Mouse (Mus musculus): ENCODE measurements around the gene St6galnac3. TPM values are rescaled to one million over a fixed set of nuclear protein-coding genes. Genes with fewer than 3 reads are reported as not detected.

St6galnac3 gene
- polyA plus RNA-seq, 1 experiment = 13.6 TPM

DNA sequence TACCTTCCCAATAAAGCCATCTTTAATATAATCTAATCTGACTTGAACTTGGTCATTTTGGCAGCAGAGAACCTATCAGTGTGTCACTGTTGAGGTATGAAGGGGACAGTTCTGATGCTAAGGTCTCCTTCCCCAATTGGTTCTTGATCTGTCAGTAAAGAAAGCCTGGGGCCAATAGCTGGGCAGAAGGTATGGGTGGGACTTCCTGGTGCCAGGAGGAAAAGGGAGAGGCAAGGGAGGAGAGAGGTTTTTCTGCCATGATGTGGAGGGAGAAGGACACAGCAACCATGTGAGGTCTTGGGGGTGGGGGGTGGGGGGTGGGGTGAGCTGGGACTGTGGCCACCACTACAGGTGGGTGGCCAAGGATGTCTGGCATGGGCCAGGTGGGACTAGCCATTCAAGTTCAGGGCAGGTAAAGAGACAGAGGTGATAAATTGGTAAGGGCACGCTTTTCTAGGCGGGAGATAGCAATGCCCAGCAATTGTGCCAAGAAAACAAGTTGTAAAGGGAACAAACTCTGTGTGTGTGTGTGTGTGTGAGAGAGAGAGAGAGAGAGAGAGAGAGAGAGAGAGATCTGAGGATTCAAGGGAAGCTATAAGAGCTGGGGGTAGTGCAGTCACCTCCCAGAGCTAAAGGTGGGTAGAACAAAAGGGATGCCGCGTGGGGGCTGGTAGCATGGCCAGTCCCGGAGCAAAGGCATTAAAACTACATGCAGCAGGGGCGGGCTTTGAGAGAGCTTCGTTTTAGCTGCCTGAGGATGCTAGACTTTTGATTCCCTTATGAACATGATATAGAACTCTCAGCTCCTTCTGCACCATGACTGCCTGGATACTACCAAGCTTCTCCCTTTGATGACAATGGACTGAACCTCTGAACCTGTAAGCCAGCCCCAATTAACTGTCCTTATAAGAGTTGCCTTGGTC is 271.6 kb downstream of the St6galnac3 start:
- TF ChIP-seq CTCF (IDR thresholded peaks at IDR 0.05; ENCODE audit: control insufficient read depth, insufficient read depth, low read length) (no peak), POLR2A (IDR thresholded peaks at IDR 0.05; ENCODE audit: borderline replicate concordance, control insufficient read depth, low read depth, low read length) (no peak)
- no peak overlapping the region for H3K4me3 ChIP-seq (replicated peaks; ENCODE audit: control insufficient read depth, low read depth, low read length)
- WGBS = 86% methylated on average over 7 of the region's 7 CpGs
- no peaks in the 10 kb centered on the region for H3K4me1 ChIP-seq (ENCODE audit: control insufficient read depth, insufficient read depth, low read length)
- H3K27ac ChIP-seq (ENCODE audit: control insufficient read depth, insufficient read depth, low read depth, low read length, poor library complexity) = no peak overlapping the region

DNA sequence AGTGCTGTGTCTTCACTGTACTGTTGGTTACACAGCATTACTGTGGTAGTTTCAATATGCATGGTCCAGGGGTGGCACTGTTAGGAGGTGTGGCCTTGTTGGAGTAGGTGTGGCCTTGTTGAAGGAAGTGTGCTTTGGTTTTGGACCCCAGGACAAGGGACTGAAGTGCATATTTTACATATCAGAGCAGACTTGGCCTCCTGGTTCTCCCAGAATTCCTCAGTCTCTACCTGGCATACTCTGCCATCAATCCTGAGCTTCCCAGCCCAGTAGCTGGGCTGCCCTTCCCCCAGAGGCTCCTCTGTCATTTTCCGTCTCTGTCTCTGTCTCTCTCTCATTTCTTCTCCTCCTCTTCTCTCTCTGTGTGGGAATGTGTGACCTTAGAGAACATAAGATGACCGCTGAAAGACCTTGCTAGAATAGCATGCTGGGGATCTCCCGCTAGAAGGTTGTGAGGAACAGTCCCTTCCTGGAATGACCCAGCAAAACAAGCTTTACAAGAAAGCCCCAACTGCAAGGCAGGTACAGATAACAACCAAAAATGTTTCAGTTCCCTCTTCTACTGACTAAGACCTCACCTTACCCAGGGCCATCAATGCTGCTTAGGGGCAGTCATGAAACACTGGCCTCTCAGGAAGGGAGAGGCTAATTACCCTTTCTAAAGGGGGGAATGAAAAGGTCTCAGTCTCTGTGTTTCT is 272.5 kb downstream of the St6galnac3 start:
- TF ChIP-seq CTCF (IDR thresholded peaks at IDR 0.05; ENCODE audit: control insufficient read depth, insufficient read depth, low read length) (no peak), POLR2A (IDR thresholded peaks at IDR 0.05; ENCODE audit: borderline replicate concordance, control insufficient read depth, low read depth, low read length) (no peak)
- H3K4me3 ChIP-seq (replicated peaks; ENCODE audit: control insufficient read depth, low read depth, low read length) = no peak overlapping the region
- H3K27ac ChIP-seq (ENCODE audit: control insufficient read depth, insufficient read depth, low read depth, low read length, poor library complexity) = no peak overlapping the region
- no peaks in the 10 kb centered on the region for H3K4me1 ChIP-seq (ENCODE audit: control insufficient read depth, insufficient read depth, low read length)
- 59% methylated on average over 3 of the region's 3 CpGs for WGBS

DNA sequence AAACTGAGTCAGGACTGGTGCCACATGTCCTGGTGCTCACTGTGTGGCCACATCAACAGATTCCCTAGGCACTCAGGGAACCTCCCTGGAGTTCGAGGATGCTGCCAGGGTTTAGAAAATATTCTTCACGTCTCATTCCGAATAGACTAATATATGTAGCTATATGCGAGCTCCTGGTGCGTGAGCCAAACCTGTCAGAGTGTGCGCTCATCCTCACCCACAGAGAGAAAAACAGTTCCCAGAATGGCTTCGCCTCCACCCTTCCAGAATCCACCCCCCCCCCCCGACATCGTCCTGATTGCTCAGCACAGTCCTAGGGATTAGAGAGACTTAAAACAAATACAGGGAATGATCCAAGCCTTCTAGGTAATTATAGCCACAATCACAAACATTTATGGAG is 283.6 kb downstream of the St6galnac3 start:
- H3K4me3 ChIP-seq (replicated peaks; ENCODE audit: control insufficient read depth, low read depth, low read length) = no peak overlapping the region
- no peak overlapping the region for H3K27ac ChIP-seq (ENCODE audit: control insufficient read depth, insufficient read depth, low read depth, low read length, poor library complexity)
- TF ChIP-seq CTCF (IDR thresholded peaks at IDR 0.05; ENCODE audit: control insufficient read depth, insufficient read depth, low read length) = no peak
- no peak for TF ChIP-seq POLR2A (IDR thresholded peaks at IDR 0.05; ENCODE audit: borderline replicate concordance, control insufficient read depth, low read depth, low read length)
- WGBS = 89% methylated on average over 9 of the region's 9 CpGs
- H3K4me1 ChIP-seq (ENCODE audit: control insufficient read depth, insufficient read depth, low read length) = no peaks in the 10 kb centered on the region

- Histone ChIP-seq H3K4me1 (ENCODE audit: control insufficient read depth, insufficient read depth, low read length) (no peaks in the 10 kb centered on the region), H3K4me3 (replicated peaks; ENCODE audit: control insufficient read depth, low read depth, low read length) (no peak overlapping the region), H3K27ac (ENCODE audit: control insufficient read depth, insufficient read depth, low read depth, low read length, poor library complexity) (no peak overlapping the region)
- WGBS = 83% methylated on average over 17 of the region's 17 CpGs
- TF ChIP-seq POLR2A (IDR thresholded peaks at IDR 0.05; ENCODE audit: borderline replicate concordance, control insufficient read depth, low read depth, low read length) (no peak), CTCF (IDR thresholded peaks at IDR 0.05; ENCODE audit: control insufficient read depth, insufficient read depth, low read length) (no peak)
Observed at GRCm38 (mm10) chr3:153436076-153437021, 288.6 kb downstream of the St6galnac3 start.

- no peaks in the 10 kb centered on the region for H3K4me1 ChIP-seq (ENCODE audit: control insufficient read depth, insufficient read depth, low read length)
- no peak overlapping the region for H3K27ac ChIP-seq (ENCODE audit: control insufficient read depth, insufficient read depth, low read depth, low read length, poor library complexity)
- 89% methylated on average over 8 of the region's 8 CpGs for WGBS
- H3K4me3 ChIP-seq (replicated peaks; ENCODE audit: control insufficient read depth, low read depth, low read length) = no peak overlapping the region
- TF ChIP-seq CTCF (IDR thresholded peaks at IDR 0.05; ENCODE audit: control insufficient read depth, insufficient read depth, low read length) (no peak), POLR2A (IDR thresholded peaks at IDR 0.05; ENCODE audit: borderline replicate concordance, control insufficient read depth, low read depth, low read length) (no peak)
Observed at GRCm38 (mm10) chr3:153433010-153433409, 292.0 kb downstream of the St6galnac3 start.

DNA sequence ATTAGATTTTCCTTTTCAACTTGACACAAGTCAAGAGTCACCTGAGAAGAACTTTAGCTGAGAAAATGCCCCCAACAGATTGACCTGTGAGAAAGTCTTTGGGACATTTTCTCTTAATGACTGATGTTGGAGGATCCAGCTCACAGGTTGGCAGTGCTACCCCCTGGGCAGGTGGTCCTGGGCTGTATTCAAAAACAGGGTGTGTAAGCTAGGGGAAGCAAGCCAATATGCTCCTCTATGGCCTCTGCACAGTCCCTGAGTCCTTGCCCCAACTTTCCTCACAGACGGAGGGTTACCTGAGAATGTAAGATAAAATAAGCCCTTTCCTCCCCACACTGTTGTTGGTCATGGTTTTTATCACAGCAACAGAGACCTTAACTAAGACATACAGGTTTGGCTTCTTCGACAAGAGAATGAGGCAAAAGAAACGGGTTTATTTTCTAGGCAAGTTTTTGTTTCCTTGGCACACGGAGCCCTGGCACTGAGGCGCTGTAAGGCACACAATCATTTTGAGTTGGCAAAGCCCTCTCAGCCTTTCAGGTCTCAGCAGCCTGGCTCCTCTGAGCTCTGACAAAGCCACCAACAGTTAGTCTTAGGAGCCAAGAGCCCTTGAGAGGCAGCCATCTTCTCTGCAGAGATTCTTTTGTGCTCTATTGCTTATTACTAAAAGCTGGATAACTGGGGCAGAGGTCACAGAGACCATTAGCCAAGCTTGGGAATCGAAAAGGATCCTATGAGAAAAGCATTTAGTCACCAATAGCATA is 292.7 kb downstream of the St6galnac3 start:
- TF ChIP-seq POLR2A (IDR thresholded peaks at IDR 0.05; ENCODE audit: borderline replicate concordance, control insufficient read depth, low read depth, low read length) (no peak), CTCF (IDR thresholded peaks at IDR 0.05; ENCODE audit: control insufficient read depth, insufficient read depth, low read length) (no peak)

GRCm38 (mm10) chr3:153429840-153430239 is 295.1 kb downstream of the St6galnac3 start:
- no peaks in the 10 kb centered on the region for H3K4me1 ChIP-seq (ENCODE audit: control insufficient read depth, insufficient read depth, low read length)
- H3K27ac ChIP-seq (ENCODE audit: control insufficient read depth, insufficient read depth, low read depth, low read length, poor library complexity) = no peak overlapping the region
- no peak overlapping the region for H3K4me3 ChIP-seq (replicated peaks; ENCODE audit: control insufficient read depth, low read depth, low read length)
- TF ChIP-seq CTCF (IDR thresholded peaks at IDR 0.05; ENCODE audit: control insufficient read depth, insufficient read depth, low read length) (no peak), POLR2A (IDR thresholded peaks at IDR 0.05; ENCODE audit: borderline replicate concordance, control insufficient read depth, low read depth, low read length) (no peak)
- 91% methylated on average over 8 of the region's 8 CpGs for WGBS

More for the DNA sequence above, 292.7 kb downstream of the St6galnac3 start:
- Histone ChIP-seq H3K4me3 (replicated peaks; ENCODE audit: control insufficient read depth, low read depth, low read length) (no peak overlapping the region), H3K27ac (ENCODE audit: control insufficient read depth, insufficient read depth, low read depth, low read length, poor library complexity) (no peak overlapping the region), H3K4me1 (ENCODE audit: control insufficient read depth, insufficient read depth, low read length) (no peaks in the 10 kb centered on the region)
- WGBS = 82% methylated on average over 6 of the region's 6 CpGs

All from bone marrow, adult 2 months (tissue).